Mouse (Mus musculus) heart, embryonic 10.5 days (tissue): Measurements from ENCODE around the gene Selenoo. TPM values are rescaled to one million over a fixed set of nuclear protein-coding genes. Genes with fewer than 3 reads are reported as not detected.

Source experiments
- DNase-seq: peaks from one replicate; pipeline ENCODE4 v3.0.0-alpha.2; 2017; ENCODE audit warnings: low spot score
- H3K27ac ChIP-seq: fragments of 300-500 bp; sonication (generic); 2 replicates; pipeline ENCODE4 v1.5.1; 2016; ENCODE audit warnings: mild to moderate bottlenecking
- H3K27me3 ChIP-seq: fragments of 300-500 bp; sonication (generic); 2 replicates; pipeline ENCODE4 v1.6.1; 2016; ENCODE audit warnings: mild to moderate bottlenecking; ENCODE audit not compliant: poor library complexity, insufficient read depth, severe bottlenecking
- H3K36me3 ChIP-seq: fragments of 300-500 bp; sonication (generic); 2 replicates; pipeline ENCODE4 v1.6.1; 2016; ENCODE audit warnings: mild to moderate bottlenecking, moderate library complexity
- H3K4me1 ChIP-seq: fragments of 300-500 bp; sonication (generic); 2 replicates; pipeline ENCODE4 v1.6.1; 2016; ENCODE audit warnings: mild to moderate bottlenecking
- H3K4me3 ChIP-seq: fragments of 300-500 bp; sonication (generic); 2 replicates; pipeline ENCODE4 v1.5.1; 2016; ENCODE audit warnings: mild to moderate bottlenecking, moderate library complexity
- H3K9me3 ChIP-seq: fragments of 300-500 bp; sonication (generic); 2 replicates; pipeline ENCODE4 v1.6.1; 2016; ENCODE audit warnings: mild to moderate bottlenecking, moderate library complexity
- WGBS: fragments of 180-500 bp; shearing (Covaris S2); methylation state at CpG from one replicate; pipeline ENCODE4 v1.1.7; 2016; 5-methylcytosine and 5-hydroxymethylcytosine counted together
- polyA plus RNA-seq: library from polyadenylated mRNA; unstranded; fragments of >200 nt; fragmentation: Nextera tagmentation; extraction: Ambion mirVana; gene quantifications from 2 replicates; pipeline ENCODE4 v1.2.1, GENCODE M21; 2016

Gene Selenoo
- polyA plus RNA-seq, 1 experiment from 2014 or later = 11.8 TPM

- Histone ChIP-seq H3K4me1 (peaks cover 40% of the 10 kb centered on the region), H3K9me3 (no peaks in the 10 kb centered on the region), H3K4me3 (peak within 1 kb of the TSS; percentile 89), H3K27ac (peak within 1 kb of the TSS; percentile 92), H3K36me3 (peaks cover 37% of the 10 kb centered on the region), H3K27me3 (no peaks in the 10 kb centered on the region)
- DNase-seq = peak; percentile 97
- whole genome bisulfite sequencing = under 1% methylated on average over 47 of the region's 47 CpGs
These were observed 33.9 kb downstream of the Selenoo start, which contains the start of gene Tubgcp6 for GRCm38 (mm10) chr15:89122649-89123366. Gene Tubgcp6 (minus strand): TSS chr15:89123112.

GRCm38 (mm10) chr15:89123595-89123994 is 34.7 kb downstream of the Selenoo start:
- H3K4me1 ChIP-seq = peaks cover 45% of the 10 kb centered on the region
- no peak for DNase-seq
- no peaks in the 10 kb centered on the region for H3K9me3 ChIP-seq
- 32% methylated on average over 11 of the region's 11 CpGs for WGBS
- peak overlapping the region; percentile 92 for H3K27ac ChIP-seq
- no peaks in the 10 kb centered on the region for H3K27me3 ChIP-seq
- H3K36me3 ChIP-seq = peaks cover 30% of the 10 kb centered on the region
- H3K4me3 ChIP-seq = peak overlapping the region; percentile 89

- H3K36me3 ChIP-seq = peaks cover 25% of the 10 kb centered on the region
- H3K9me3 ChIP-seq = no peaks in the 10 kb centered on the region
- no peak overlapping the region for H3K4me3 ChIP-seq
- WGBS = 87% methylated on average over 3 of the region's 3 CpGs
- no peaks in the 10 kb centered on the region for H3K27me3 ChIP-seq
- DNase-seq = no peak
- H3K4me1 ChIP-seq = peaks cover 50% of the 10 kb centered on the region
- no peak overlapping the region for H3K27ac ChIP-seq
These were observed 35.4 kb downstream of the Selenoo start for GRCm38 (mm10) chr15:89124312-89124711.

GRCm38 (mm10) chr15:89125351-89125750 is 36.5 kb downstream of the Selenoo start:
- peaks cover 46% of the 10 kb centered on the region for H3K4me1 ChIP-seq
- DNase-seq = no peak
- no peak overlapping the region for H3K4me3 ChIP-seq
- no peaks in the 10 kb centered on the region for H3K9me3 ChIP-seq
- peaks cover 19% of the 10 kb centered on the region for H3K36me3 ChIP-seq
- 91% methylated on average over 9 of the region's 9 CpGs for WGBS
- no peak overlapping the region for H3K27ac ChIP-seq
- H3K27me3 ChIP-seq = no peaks in the 10 kb centered on the region

GRCm38 (mm10) chr15:89126622-89127021 is 37.7 kb downstream of the Selenoo start:
- no peaks in the 10 kb centered on the region for H3K9me3 ChIP-seq
- H3K36me3 ChIP-seq = peaks cover 28% of the 10 kb centered on the region
- DNase-seq = no peak
- H3K4me3 ChIP-seq = no peak overlapping the region
- H3K27ac ChIP-seq = no peak overlapping the region
- 87% methylated on average over 8 of the region's 8 CpGs for WGBS
- H3K4me1 ChIP-seq = peaks cover 35% of the 10 kb centered on the region
- H3K27me3 ChIP-seq = no peaks in the 10 kb centered on the region

GRCm38 (mm10) chr15:89127364-89127940 is 38.6 kb downstream of the Selenoo start:
- H3K9me3 ChIP-seq = no peaks in the 10 kb centered on the region
- peak overlapping the region; percentile 76 for H3K4me3 ChIP-seq
- H3K4me1 ChIP-seq = peaks cover 27% of the 10 kb centered on the region
- H3K36me3 ChIP-seq = peaks cover 35% of the 10 kb centered on the region
- WGBS = 81% methylated on average over 8 of the region's 8 CpGs
- DNase-seq = no peak
- peak overlapping the region; percentile 92; the same call in 1 of the 2 replicates for H3K27ac ChIP-seq
- no peaks in the 10 kb centered on the region for H3K27me3 ChIP-seq

GRCm38 (mm10) chr15:89128382-89129350 is 39.8 kb downstream of the Selenoo start, which contains the start of gene Hdac10:
Gene Hdac10 (minus strand): TSS chr15:89128700.
- Histone ChIP-seq H3K27me3 (no peaks in the 10 kb centered on the region), H3K36me3 (peaks cover 43% of the 10 kb centered on the region), H3K4me1 (peaks cover 22% of the 10 kb centered on the region), H3K9me3 (no peaks in the 10 kb centered on the region), H3K4me3 (peak within 1 kb of the TSS; percentile 76), H3K27ac (peak within 1 kb of the TSS; percentile 92)
- DNase-seq = peak; percentile 93
- 4% methylated on average over 36 of the region's 36 CpGs for WGBS

- Histone ChIP-seq H3K4me3 (no peak overlapping the region), H3K27ac (no peak overlapping the region), H3K9me3 (no peaks in the 10 kb centered on the region), H3K4me1 (peaks cover 16% of the 10 kb centered on the region), H3K27me3 (no peaks in the 10 kb centered on the region), H3K36me3 (peaks cover 43% of the 10 kb centered on the region)
- DNase-seq = no peak
These were observed 41.4 kb downstream of the Selenoo start for GRCm38 (mm10) chr15:89130245-89130644.

GRCm38 (mm10) chr15:89131316-89131715 is 42.4 kb downstream of the Selenoo start:
- Histone ChIP-seq H3K27me3 (no peaks in the 10 kb centered on the region), H3K4me3 (no peak overlapping the region), H3K36me3 (peaks cover 40% of the 10 kb centered on the region), H3K9me3 (no peaks in the 10 kb centered on the region), H3K4me1 (peaks cover 16% of the 10 kb centered on the region), H3K27ac (no peak overlapping the region)
- 81% methylated on average over 3 of the region's 3 CpGs for WGBS
- no peak for DNase-seq

GRCm38 (mm10) chr15:89136461-89137155 is 47.7 kb downstream of the Selenoo start:
- 83% methylated on average over 5 of the region's 5 CpGs for WGBS
- H3K4me1 ChIP-seq = peaks cover 40% of the 10 kb centered on the region
- DNase-seq = no peak
- peak overlapping the region; percentile 39; the same call in 1 of the 2 replicates for H3K4me3 ChIP-seq
- peaks cover 29% of the 10 kb centered on the region for H3K36me3 ChIP-seq
- no peaks in the 10 kb centered on the region for H3K9me3 ChIP-seq
- H3K27ac ChIP-seq = no peak overlapping the region
- peaks cover 28% of the 10 kb centered on the region for H3K27me3 ChIP-seq

GRCm38 (mm10) chr15:89137378-89138045 is 48.6 kb downstream of the Selenoo start:
- peak overlapping the region; percentile 39 for H3K4me3 ChIP-seq
- peaks cover 21% of the 10 kb centered on the region for H3K36me3 ChIP-seq
- DNase-seq = no peak
- peaks cover 46% of the 10 kb centered on the region for H3K4me1 ChIP-seq
- H3K27me3 ChIP-seq = peaks cover 37% of the 10 kb centered on the region
- H3K27ac ChIP-seq = peak overlapping the region; percentile 69
- H3K9me3 ChIP-seq = no peaks in the 10 kb centered on the region
- 51% methylated on average over 11 of the region's 11 CpGs for WGBS

- no peaks in the 10 kb centered on the region for H3K9me3 ChIP-seq
- peaks cover 46% of the 10 kb centered on the region for H3K4me1 ChIP-seq
- peak overlapping the region; percentile 69 for H3K27ac ChIP-seq
- no peak for DNase-seq
- peaks cover 42% of the 10 kb centered on the region for H3K27me3 ChIP-seq
- 78% methylated on average over 7 of the region's 7 CpGs for WGBS
- H3K4me3 ChIP-seq = 0 out of 2 replicates have a peak overlapping the region, but pooled peaks have one; percentile 5
- H3K36me3 ChIP-seq = peaks cover 16% of the 10 kb centered on the region
These were observed 49.1 kb downstream of the Selenoo start for GRCm38 (mm10) chr15:89138046-89138405.
